Mouse (Mus musculus) lung, embryonic 16.5 days (tissue): ENCODE data around the gene Col7a1. TPM values are rescaled to one million over a fixed set of nuclear protein-coding genes. Genes with fewer than 3 reads are reported as not detected.
A peak's percentile ranks its signal among the peaks of the same experiment; 100 is the strongest.

Experiments
- ATAC-seq: fragments of 200-750 bp; cut with Nextera tagmentation; 2 replicates; pipeline ENCODE4 v1.8.0; 2017; ENCODE audit warnings: low read depth, mild to moderate bottlenecking, moderate library complexity
- H3K27ac ChIP-seq: fragments of 300-500 bp; sonication (generic); 2 replicates; pipeline ENCODE4 v1.5.1; 2014; ENCODE audit warnings: mild to moderate bottlenecking, control low read depth, low read length
- H3K27me3 ChIP-seq: fragments of 300-500 bp; sonication (generic); 2 replicates; pipeline ENCODE4 v1.6.1; 2014; ENCODE audit warnings: low read depth, low read length, mixed read lengths; ENCODE audit not compliant: control insufficient read depth, insufficient read depth
- H3K36me3 ChIP-seq: fragments of 300-500 bp; sonication (generic); 2 replicates; pipeline ENCODE4 v1.6.1; 2014; ENCODE audit warnings: low read length; ENCODE audit not compliant: control insufficient read depth, insufficient read depth
- H3K4me1 ChIP-seq: fragments of 300-500 bp; sonication (generic); replicated peaks from 2 replicates; pipeline ENCODE4 v1.6.1; 2014; ENCODE audit warnings: low read length, mixed read lengths; ENCODE audit not compliant: control insufficient read depth, insufficient read depth
- H3K4me2 ChIP-seq: fragments of 300-500 bp; sonication (generic); 2 replicates; pipeline ENCODE4 v1.6.1; 2014; ENCODE audit warnings: low read depth, low read length, control low read depth
- H3K4me3 ChIP-seq: fragments of 300-500 bp; sonication (generic); 2 replicates; pipeline ENCODE4 v1.5.1; 2014; ENCODE audit warnings: mild to moderate bottlenecking, low read length, control low read depth
- H3K9ac ChIP-seq: fragments of 300-500 bp; sonication (generic); 2 replicates; pipeline ENCODE4 v1.6.1; 2014; ENCODE audit warnings: low read length, control low read depth
- H3K9me3 ChIP-seq: fragments of 300-500 bp; sonication (generic); 2 replicates; pipeline ENCODE4 v1.6.1; 2016; ENCODE audit warnings: low read length; ENCODE audit not compliant: control insufficient read depth
- WGBS: fragments of 180-500 bp; shearing (Covaris S2); extraction: QIAGEN DNeasy Blood & Tissue Kit; methylation state at CpG from one replicate; pipeline ENCODE4 v1.1.7; 2014; 5-methylcytosine and 5-hydroxymethylcytosine counted together
- polyA plus RNA-seq: library from polyadenylated mRNA; unstranded; fragments of >200 nt; fragmentation: Nextera tagmentation; extraction: Ambion mirVana; gene quantifications from 2 replicates; pipeline ENCODE4 v1.2.1, GENCODE M21; 2015

The Col7a1 gene
- polyA plus RNA-seq, 1 experiment from 2014 or later, result 1.3 TPM

- Histone ChIP-seq H3K27me3 (no peaks in the 10 kb centered on the region), H3K4me3 (no peak overlapping the region), H3K27ac (no peak overlapping the region), H3K4me2 (no peak overlapping the region), H3K4me1 (no peaks in the 10 kb centered on the region), H3K36me3 (no peaks in the 10 kb centered on the region), H3K9ac (no peak overlapping the region), H3K9me3 (no peaks in the 10 kb centered on the region)
- 75% methylated on average over 9 of the region's 9 CpGs for WGBS
- no peak for ATAC-seq
Measured at GRCm38 (mm10) chr9:108976483-108976882, 23.1 kb downstream of the Col7a1 start.

DNA sequence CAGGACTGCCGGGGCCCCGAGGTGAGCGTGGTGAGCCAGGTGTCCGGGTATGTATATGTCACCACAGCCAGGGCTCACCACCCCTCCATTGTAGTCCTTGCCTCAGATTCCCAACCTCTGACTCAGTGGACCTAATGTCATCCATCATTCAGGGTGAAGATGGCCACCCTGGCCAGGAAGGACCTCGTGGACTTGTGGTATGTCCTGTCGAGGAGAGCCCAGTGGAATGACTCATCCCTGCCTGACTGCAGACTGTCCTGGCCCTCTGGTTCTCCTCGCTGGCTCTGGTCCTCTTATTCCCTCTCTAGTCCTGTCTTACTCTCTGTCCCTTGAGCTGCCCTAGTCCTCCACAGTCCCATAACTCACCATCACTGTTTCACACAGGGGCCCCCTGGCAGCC is 24.6 kb downstream of the Col7a1 start:
- H3K4me3 ChIP-seq, result no peak overlapping the region
- WGBS, result 67% methylated on average over 7 of the region's 7 CpGs
- H3K27me3 ChIP-seq, result no peaks in the 10 kb centered on the region
- ATAC-seq, result no peak
- H3K4me2 ChIP-seq, result no peak overlapping the region
- no peaks in the 10 kb centered on the region for H3K4me1 ChIP-seq
- H3K36me3 ChIP-seq, result no peaks in the 10 kb centered on the region
- no peak overlapping the region for H3K9ac ChIP-seq
- no peak overlapping the region for H3K27ac ChIP-seq
- no peaks in the 10 kb centered on the region for H3K9me3 ChIP-seq

GRCm38 (mm10) chr9:108982498-108982897 is 29.1 kb downstream of the Col7a1 start:
- no peak for ATAC-seq
- Histone ChIP-seq H3K4me1 (no peaks in the 10 kb centered on the region), H3K9ac (no peak overlapping the region), H3K9me3 (no peaks in the 10 kb centered on the region), H3K4me2 (no peak overlapping the region), H3K4me3 (no peak overlapping the region), H3K27me3 (no peaks in the 10 kb centered on the region), H3K27ac (no peak overlapping the region), H3K36me3 (no peaks in the 10 kb centered on the region)
- 77% methylated on average over 8 of the region's 8 CpGs for WGBS

DNA sequence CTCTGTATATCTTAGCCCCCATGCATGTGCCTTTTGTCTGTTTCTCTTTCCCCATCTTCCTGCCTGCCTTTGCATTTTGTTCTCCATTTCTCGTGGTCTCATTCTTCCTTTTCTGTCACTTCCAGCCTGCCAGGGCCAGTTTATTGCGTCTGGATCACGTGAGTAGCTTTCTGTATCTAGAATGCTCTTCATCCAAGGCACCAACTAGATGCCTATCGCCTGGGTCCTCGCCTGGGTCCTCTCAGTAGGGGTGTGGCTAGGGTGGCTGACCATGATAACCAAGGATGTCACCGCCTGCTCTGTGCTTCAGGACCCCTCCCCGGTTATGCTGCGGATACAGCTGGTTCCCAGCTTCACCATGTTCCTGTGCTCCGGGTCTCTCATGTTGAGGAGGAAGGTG is 29.8 kb downstream of the Col7a1 start:
- Histone ChIP-seq H3K4me3 (no peak overlapping the region), H3K27me3 (no peaks in the 10 kb centered on the region), H3K4me2 (no peak overlapping the region), H3K27ac (no peak overlapping the region), H3K36me3 (no peaks in the 10 kb centered on the region), H3K9me3 (no peaks in the 10 kb centered on the region), H3K9ac (no peak overlapping the region), H3K4me1 (peaks cover 6% of the 10 kb centered on the region; the same call in 1 of the 2 replicates)
- ATAC-seq, result no peak
- WGBS, result 65% methylated on average over 9 of the region's 9 CpGs

DNA sequence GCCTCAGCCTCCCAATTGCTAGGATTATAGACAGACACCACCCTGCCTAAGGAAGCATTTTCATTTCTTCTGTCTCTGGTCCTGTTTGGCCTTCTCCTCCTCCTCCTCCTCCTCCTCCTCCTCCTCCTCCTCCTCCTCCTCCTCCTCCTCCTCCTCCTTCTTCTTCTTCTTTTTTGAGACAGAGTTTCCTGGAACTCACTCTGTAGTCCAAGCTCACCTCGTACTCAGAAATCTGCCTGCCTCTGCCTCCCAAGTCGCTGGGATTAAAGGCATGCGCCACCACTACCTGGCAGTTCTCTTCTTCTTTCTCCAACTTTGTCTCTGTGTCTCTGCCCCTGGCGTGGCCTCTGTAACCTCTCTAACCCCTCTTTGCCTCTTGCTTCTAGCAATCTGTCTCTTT is 32.3 kb downstream of the Col7a1 start, which contains the start of gene Ucn2:
Gene Ucn2, plus strand, starts transcription at position 301 of the 400 bp plus-strand sequence.
- no peaks in the 10 kb centered on the region for H3K9me3 ChIP-seq
- no peak for ATAC-seq
- 77% methylated on average over 4 of the region's 4 CpGs for WGBS
- H3K36me3 ChIP-seq, result no peaks in the 10 kb centered on the region
- peaks cover 12% of the 10 kb centered on the region for H3K4me1 ChIP-seq
- H3K4me2 ChIP-seq, result no peak within 1 kb of the TSS
- H3K27me3 ChIP-seq, result no peaks in the 10 kb centered on the region
- no peak within 1 kb of the TSS for H3K27ac ChIP-seq
- H3K9ac ChIP-seq, result no peak within 1 kb of the TSS
- no peak within 1 kb of the TSS for H3K4me3 ChIP-seq

DNA sequence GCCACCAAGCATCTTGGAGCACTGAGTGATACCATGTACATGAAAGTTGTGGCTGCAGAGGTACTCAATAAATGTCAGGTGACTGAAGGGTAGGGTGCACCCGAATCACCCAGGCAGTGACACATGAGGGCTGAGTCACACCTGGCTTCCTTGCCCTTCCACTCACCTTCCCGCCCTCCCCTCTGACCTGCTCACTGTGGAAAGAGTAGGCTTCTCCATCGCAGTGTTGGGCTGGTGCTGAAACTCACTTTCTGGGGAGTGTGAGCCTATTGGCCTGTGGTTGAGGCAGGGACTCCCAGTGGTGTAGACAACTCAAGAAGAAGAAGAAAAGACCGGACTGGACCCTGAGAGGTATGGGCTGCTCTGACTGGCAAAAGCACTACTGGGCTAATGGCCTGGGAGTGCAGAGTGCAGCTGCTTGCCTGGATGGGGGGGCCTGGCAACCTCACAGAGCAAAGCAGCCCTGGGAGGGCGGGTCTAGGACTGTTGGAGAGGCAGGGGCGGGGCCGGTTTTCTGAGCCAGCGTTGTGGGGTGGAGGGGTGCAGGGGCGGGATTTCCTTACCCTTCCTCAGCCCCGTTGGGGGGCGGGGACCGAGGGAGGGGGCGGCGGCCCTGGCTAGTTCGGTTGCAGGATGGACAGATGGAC is 34.4 kb downstream of the Col7a1 start:
- no peak for ATAC-seq
- H3K4me3 ChIP-seq, result peak overlapping the region; percentile 34
- 19% methylated on average over 15 of the region's 15 CpGs for WGBS

GRCm38 (mm10) chr9:108989802-108990461 is 36.5 kb downstream of the Col7a1 start:
- Histone ChIP-seq H3K27me3 (no peaks in the 10 kb centered on the region), H3K4me3 (no peak overlapping the region), H3K27ac (no peak overlapping the region; the same call in 1 of the 2 replicates), H3K36me3 (no peaks in the 10 kb centered on the region), H3K4me1 (peaks cover 26% of the 10 kb centered on the region), H3K9me3 (no peaks in the 10 kb centered on the region), H3K4me2 (no peak overlapping the region), H3K9ac (no peak overlapping the region)
- ATAC-seq, result no peak
- WGBS, result 71% methylated on average over 4 of the region's 4 CpGs

More for the DNA sequence above, 34.4 kb downstream of the Col7a1 start:
- Histone ChIP-seq H3K9me3 (no peaks in the 10 kb centered on the region), H3K27me3 (no peaks in the 10 kb centered on the region), H3K4me2 (peak overlapping the region; percentile 53), H3K36me3 (no peaks in the 10 kb centered on the region), H3K9ac (peak overlapping the region; percentile 44), H3K4me1 (peaks cover 22% of the 10 kb centered on the region), H3K27ac (no peak overlapping the region)

GRCm38 (mm10) chr9:108990462-108990820 is 37.1 kb downstream of the Col7a1 start:
- Histone ChIP-seq H3K27me3 (no peaks in the 10 kb centered on the region), H3K9ac (no peak overlapping the region), H3K4me3 (no peak overlapping the region), H3K4me1 (peaks cover 28% of the 10 kb centered on the region), H3K27ac (peak overlapping the region; percentile 92), H3K9me3 (no peaks in the 10 kb centered on the region), H3K4me2 (no peak overlapping the region), H3K36me3 (no peaks in the 10 kb centered on the region)
- no peak for ATAC-seq
- 77% methylated on average over 7 of the region's 7 CpGs for WGBS

DNA sequence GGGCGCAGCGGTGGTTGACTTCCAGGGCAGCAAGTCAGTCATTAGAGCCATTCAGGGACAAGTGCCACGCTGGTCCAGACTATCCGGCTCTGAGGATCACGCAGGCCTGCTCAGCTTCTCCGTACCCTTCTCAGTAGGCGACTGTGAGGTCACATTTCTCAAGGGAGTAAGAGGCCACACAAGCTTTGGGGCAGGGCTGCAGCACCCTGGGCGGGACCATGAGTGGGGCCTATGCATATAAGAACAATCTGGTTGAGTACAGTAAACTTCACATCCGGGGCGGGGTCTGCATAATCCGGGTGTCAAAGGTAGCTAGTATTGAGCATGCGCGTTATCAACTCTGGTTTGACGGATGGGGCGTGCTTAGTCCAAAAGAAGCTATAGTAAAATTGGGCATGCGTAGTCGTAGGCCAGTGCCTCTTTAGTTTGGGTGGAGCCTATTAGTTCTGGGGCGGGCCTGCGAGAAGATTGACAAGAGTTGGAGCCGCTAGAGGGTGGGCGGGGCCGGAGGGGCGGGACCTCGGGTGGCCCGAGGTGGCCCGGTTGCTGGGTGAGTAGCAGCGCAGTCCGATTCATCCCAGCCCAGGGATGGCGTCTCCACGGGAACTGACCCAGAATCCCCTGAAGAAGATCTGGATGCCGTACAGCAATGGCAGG is 38.2 kb downstream of the Col7a1 start, which contains the start of gene Pfkfb4:
Gene Pfkfb4, plus strand, starts transcription at position 351 of the 657 bp plus-strand sequence.
- under 1% methylated on average over 31 of the region's 31 CpGs for WGBS
- peak; percentile 96 for ATAC-seq
- Histone ChIP-seq H3K9me3 (no peaks in the 10 kb centered on the region), H3K4me1 (peaks cover 28% of the 10 kb centered on the region), H3K4me2 (peak within 1 kb of the TSS; percentile 96), H3K36me3 (no peaks in the 10 kb centered on the region), H3K9ac (peak within 1 kb of the TSS; percentile 65), H3K4me3 (peak within 1 kb of the TSS; percentile 67), H3K27me3 (no peaks in the 10 kb centered on the region), H3K27ac (peak within 1 kb of the TSS; percentile 92)
